Mouse (Mus musculus): ENCODE measurements around the gene Tmprss11d. TPM values are rescaled to one million over a fixed set of nuclear protein-coding genes. Genes with fewer than 3 reads are reported as not detected.
"Not testable (repeated sequence)": the region's sequence is repeated elsewhere in the genome, so short reads cannot be mapped to it uniquely, and the experiment has no call there.

Gene Tmprss11d
- polyA plus RNA-seq, 1 experiment from 2014 or later = not detected

DNA sequence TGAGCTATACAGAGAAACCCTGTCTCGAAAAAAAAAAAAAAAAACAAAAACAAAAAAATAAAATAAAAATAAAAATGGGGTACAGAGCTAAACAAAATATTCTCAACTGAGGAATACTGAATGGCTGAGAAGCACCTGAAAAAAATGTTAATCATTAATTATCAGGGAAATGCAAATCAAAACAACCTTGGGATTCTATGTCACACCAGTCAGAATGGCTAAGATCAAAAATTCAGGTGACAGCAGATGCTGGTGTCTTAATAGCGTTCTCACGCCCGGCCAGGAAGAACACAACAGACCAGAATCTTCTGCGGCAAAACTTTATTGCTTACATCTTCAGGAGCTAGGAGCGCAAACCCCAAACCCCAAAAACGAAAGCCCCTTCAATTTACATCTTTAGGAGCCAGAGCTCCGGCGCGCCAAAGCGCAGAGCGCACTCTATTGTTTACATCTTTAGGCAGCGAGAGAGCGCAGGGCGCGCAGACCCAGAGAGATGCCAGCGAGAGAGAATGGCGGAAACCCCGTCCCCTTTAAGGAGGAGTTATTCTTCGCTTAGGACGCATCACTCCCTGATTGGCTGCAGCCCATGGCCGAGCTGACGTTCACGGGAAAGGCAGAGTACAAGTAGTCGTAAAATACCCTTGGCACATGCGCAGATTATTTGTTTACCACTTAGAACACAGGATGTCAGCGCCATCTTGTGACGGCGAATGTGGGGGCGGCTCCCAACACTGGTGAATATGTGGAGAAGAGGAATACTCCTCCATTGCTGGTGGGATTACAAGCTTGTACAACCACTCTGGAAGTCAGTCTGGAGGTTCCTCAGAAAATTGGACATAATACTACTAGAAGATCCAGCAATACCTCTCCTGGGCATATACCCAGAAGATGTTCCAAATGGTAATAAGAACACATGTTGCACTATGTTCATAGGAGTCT, 54.9 kb downstream of the Tmprss11d start:
- not testable (repeated sequence) for H3K4me1 ChIP-seq (ENCODE audit: control insufficient read depth, insufficient read depth, low read length); H3K9me3 ChIP-seq (ENCODE audit: control insufficient read depth, low read length); H3K27me3 ChIP-seq (ENCODE audit: control insufficient read depth, insufficient read depth, low read length); H3K27ac ChIP-seq (ENCODE audit: low read depth, low read length); DNase-seq (ENCODE audit: low spot score, missing footprints); H3K9ac ChIP-seq (ENCODE audit: low read length); H3K36me3 ChIP-seq (ENCODE audit: control insufficient read depth, insufficient read depth, low read length)
- 52% methylated on average over 26 of the region's 30 CpGs for WGBS
- peak; percentile 84 for ATAC-seq (ENCODE audit: low FRiP score)
- peak overlapping the region; percentile 23 for H3K4me3 ChIP-seq (ENCODE audit: low read depth, low read length)
- peak overlapping the region; percentile 28; the same call in 1 of the 2 replicates for H3K4me2 ChIP-seq

DNA sequence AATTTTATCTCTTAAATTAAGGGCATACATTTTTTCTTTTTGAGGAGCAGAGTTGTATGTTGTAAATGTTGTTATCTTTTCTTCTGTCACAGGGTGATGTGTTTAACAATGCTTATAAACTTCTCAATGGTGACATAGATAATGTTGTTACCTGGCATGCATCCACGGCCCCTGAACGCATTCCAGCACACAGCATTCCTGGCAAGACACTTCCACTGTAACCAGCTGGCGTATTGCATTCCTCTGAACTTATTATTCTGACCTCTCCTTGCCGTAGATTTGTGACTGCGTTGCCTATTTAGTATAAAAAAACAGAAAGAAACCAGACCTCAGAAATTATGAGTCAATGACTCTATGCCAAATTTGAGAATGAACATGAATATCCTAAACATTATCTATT, 67.1 kb downstream of the Tmprss11d start:
- no peaks in the 10 kb centered on the region for H3K27me3 ChIP-seq (ENCODE audit: control insufficient read depth, insufficient read depth, low read length)
- ATAC-seq (ENCODE audit: low FRiP score) (no peak), DNase-seq (ENCODE audit: low spot score, missing footprints) (no peak)
- H3K4me2 ChIP-seq = no peak overlapping the region
- no peaks in the 10 kb centered on the region for H3K4me1 ChIP-seq (ENCODE audit: control insufficient read depth, insufficient read depth, low read length)
- no peak overlapping the region for H3K4me3 ChIP-seq (ENCODE audit: low read depth, low read length)
- no peaks in the 10 kb centered on the region for H3K36me3 ChIP-seq (ENCODE audit: control insufficient read depth, insufficient read depth, low read length)
- WGBS = 90% methylated on average over 5 of the region's 5 CpGs
- H3K27ac ChIP-seq (ENCODE audit: low read depth, low read length) = no peak overlapping the region
- H3K9ac ChIP-seq (ENCODE audit: low read length) = no peak overlapping the region
- H3K9me3 ChIP-seq (ENCODE audit: control insufficient read depth, low read length) = no peaks in the 10 kb centered on the region

DNA sequence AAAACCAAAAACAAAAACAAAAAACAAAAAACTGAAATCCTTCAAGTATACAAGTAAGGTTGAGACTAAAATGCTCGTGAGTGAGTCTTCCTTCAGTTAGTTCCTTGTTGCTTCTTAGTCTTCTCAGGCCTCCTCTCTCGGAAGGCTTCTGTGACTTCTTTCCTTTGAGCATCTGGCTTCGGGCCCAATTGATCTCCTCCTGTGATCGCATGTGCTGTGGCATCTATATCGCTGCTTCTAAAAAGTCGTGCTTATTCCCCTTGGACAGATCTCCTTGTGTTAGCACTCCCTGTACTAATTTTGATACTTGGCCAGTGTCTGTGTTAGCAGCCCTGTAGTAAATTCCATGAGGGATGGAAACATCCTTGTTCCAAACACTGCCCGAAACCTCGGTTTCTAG, 69.3 kb downstream of the Tmprss11d start:
- DNase-seq (ENCODE audit: low spot score, missing footprints) = no peak
- no peak overlapping the region for H3K27ac ChIP-seq (ENCODE audit: low read depth, low read length)
- ATAC-seq (ENCODE audit: low FRiP score) = no peak
- no peak overlapping the region for H3K4me3 ChIP-seq (ENCODE audit: low read depth, low read length)
- no peak overlapping the region for H3K9ac ChIP-seq (ENCODE audit: low read length)
- WGBS = 85% methylated on average over 8 of the region's 8 CpGs
- no peaks in the 10 kb centered on the region for H3K9me3 ChIP-seq (ENCODE audit: control insufficient read depth, low read length)
- H3K36me3 ChIP-seq (ENCODE audit: control insufficient read depth, insufficient read depth, low read length) = no peaks in the 10 kb centered on the region
- no peak overlapping the region for H3K4me2 ChIP-seq
- no peaks in the 10 kb centered on the region for H3K4me1 ChIP-seq (ENCODE audit: control insufficient read depth, insufficient read depth, low read length)
- no peaks in the 10 kb centered on the region for H3K27me3 ChIP-seq (ENCODE audit: control insufficient read depth, insufficient read depth, low read length)

DNA sequence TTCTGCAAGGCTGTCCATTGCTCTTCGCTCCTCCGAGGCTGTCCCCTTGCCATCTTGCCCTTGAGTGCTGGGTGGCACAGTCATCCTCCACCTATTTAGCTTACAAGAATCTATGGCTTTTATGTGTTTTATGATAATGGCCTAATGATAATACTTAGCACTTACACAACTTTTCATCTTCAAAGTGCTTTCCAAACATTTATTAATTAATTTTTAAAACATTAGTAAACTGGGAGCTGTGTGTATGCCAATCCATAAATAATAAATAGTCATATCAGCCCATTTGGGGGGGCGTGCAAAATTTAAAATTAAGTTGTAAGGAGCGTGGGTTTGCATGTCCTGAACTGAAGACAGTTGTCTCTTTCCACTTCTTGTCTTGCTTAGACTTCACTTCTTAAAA, 84.0 kb downstream of the Tmprss11d start, which contains the start of gene Tmprss11c:
Gene Tmprss11c (minus strand): TSS at position 101 of the 400 bp plus-strand sequence.
- Histone ChIP-seq H3K4me2 (no peak within 1 kb of the TSS), H3K27me3 (ENCODE audit: control insufficient read depth, insufficient read depth, low read length) (no peaks in the 10 kb centered on the region), H3K36me3 (ENCODE audit: control insufficient read depth, insufficient read depth, low read length) (no peaks in the 10 kb centered on the region), H3K27ac (ENCODE audit: low read depth, low read length) (no peak within 1 kb of the TSS), H3K9me3 (ENCODE audit: control insufficient read depth, low read length) (no peaks in the 10 kb centered on the region), H3K9ac (ENCODE audit: low read length) (no peak within 1 kb of the TSS), H3K4me1 (ENCODE audit: control insufficient read depth, insufficient read depth, low read length) (no peaks in the 10 kb centered on the region), H3K4me3 (ENCODE audit: low read depth, low read length) (no peak within 1 kb of the TSS)
- ATAC-seq (ENCODE audit: low FRiP score) (no peak), DNase-seq (ENCODE audit: low spot score, missing footprints) (no peak)
- WGBS = 81% methylated on average over 4 of the region's 4 CpGs

Other genes with a start within 250 kb of the Tmprss11d start
- gene Uba6, start 200.6 kb downstream of the Tmprss11d start, polyA plus RNA-seq (2014; fragmentation: Nextera tagmentation; extraction: Ambion mirVana) = 25.4 and 26.9 TPM in 2 replicates
- gene Gnrhr, start 175.5 kb downstream of the Tmprss11d start, polyA plus RNA-seq (2014; fragmentation: Nextera tagmentation; extraction: Ambion mirVana) = not detected in 2 replicates
- not detected in 2 replicates for gene Tmprss11c, start 84.1 kb downstream of the Tmprss11d start, polyA plus RNA-seq (2014; fragmentation: Nextera tagmentation; extraction: Ambion mirVana)
- not detected in 2 replicates for gene Tmprss11a, start 95.6 kb upstream of the Tmprss11d start, polyA plus RNA-seq (2014; fragmentation: Nextera tagmentation; extraction: Ambion mirVana)
- gene Tmprss11g, start 145.2 kb upstream of the Tmprss11d start, polyA plus RNA-seq (2014; fragmentation: Nextera tagmentation; extraction: Ambion mirVana) = not detected in 2 replicates